Mouse (Mus musculus): Measurements from ENCODE around the gene Klk1b5. TPM values are rescaled to one million over a fixed set of nuclear protein-coding genes. Genes with fewer than 3 reads are reported as not detected.
"Not testable (repeated sequence)": the region's sequence is repeated elsewhere in the genome, so short reads cannot be mapped to it uniquely, and the experiment has no call there.

Klk1b5 gene
- polyA plus RNA-seq, 1 experiment from 2014 or later, result not detected

DNA sequence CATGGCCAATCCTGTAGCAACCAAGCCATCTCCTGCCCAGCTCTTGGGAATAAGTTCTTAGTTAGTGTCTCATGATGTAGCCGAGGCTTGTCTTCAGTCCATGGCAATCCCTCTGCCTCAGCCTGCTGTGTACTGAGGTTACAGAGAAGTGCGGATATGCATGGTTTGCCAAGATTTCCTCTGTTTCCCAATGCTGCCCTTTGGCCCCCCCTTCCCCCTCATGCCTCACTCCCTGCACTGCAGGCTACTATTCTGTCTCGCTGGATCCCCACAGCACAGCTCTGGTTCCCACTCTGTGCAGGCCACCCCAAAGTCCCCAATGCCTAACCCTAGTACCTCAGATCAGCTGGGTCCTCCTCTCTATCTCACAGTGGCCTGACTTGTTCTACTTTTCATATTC is 7.4 kb upstream of the Klk1b5 start:
- Histone ChIP-seq H3K27me3 (replicated peaks; ENCODE audit: control insufficient read depth, insufficient read depth, low read length) (no peaks in the 10 kb centered on the region), H3K4me1 (replicated peaks; ENCODE audit: control insufficient read depth, insufficient read depth, low read length) (no peaks in the 10 kb centered on the region), H3K4me2 (replicated peaks; ENCODE audit: low read depth) (no peak overlapping the region), H3K9ac (ENCODE audit: low read depth, low read length) (no peak overlapping the region), H3K4me3 (ENCODE audit: low read depth, low read length) (no peak overlapping the region), H3K9me3 (ENCODE audit: control insufficient read depth) (no peaks in the 10 kb centered on the region), H3K27ac (ENCODE audit: low read depth, low read length) (no peak overlapping the region), H3K36me3 (ENCODE audit: control insufficient read depth, insufficient read depth) (no peaks in the 10 kb centered on the region)
- 70% methylated on average over 3 of the region's 3 CpGs for WGBS
- no peak for TF ChIP-seq CTCF (IDR thresholded peaks at IDR 0.05; ENCODE audit: low read depth)
- no peak for ATAC-seq

DNA sequence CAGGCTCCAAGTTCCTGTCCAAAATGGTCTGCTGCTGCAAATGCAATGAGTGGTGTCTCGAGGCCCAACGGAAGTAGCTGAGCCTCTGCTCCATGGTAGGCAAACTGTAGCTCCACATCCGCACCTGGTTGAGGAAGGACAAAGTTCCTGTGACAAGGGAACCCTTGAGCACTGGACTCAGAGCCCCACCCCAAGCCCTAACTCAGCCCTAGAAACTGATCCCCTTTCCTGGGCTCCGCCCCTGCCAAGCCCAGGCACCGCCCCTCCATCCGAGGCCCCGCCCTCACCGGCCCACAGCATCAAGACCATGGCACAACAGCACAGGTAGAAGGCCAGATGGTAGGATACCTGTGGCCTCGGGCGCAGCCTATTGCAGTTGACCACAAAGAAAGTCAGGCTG is 5.9 kb downstream of the Klk1b5 start:
- WGBS, result 56% methylated on average over 8 of the region's 10 CpGs
- H3K4me3 ChIP-seq (ENCODE audit: low read depth, low read length); H3K9ac ChIP-seq (ENCODE audit: low read depth, low read length); H3K27me3 ChIP-seq (replicated peaks; ENCODE audit: control insufficient read depth, insufficient read depth, low read length); H3K36me3 ChIP-seq (ENCODE audit: control insufficient read depth, insufficient read depth); H3K4me1 ChIP-seq (replicated peaks; ENCODE audit: control insufficient read depth, insufficient read depth, low read length); H3K9me3 ChIP-seq (ENCODE audit: control insufficient read depth); H3K4me2 ChIP-seq (replicated peaks; ENCODE audit: low read depth); H3K27ac ChIP-seq (ENCODE audit: low read depth, low read length): not testable (repeated sequence)
- ATAC-seq, result peak; percentile 39; the same call in 1 of the 2 replicates

DNA sequence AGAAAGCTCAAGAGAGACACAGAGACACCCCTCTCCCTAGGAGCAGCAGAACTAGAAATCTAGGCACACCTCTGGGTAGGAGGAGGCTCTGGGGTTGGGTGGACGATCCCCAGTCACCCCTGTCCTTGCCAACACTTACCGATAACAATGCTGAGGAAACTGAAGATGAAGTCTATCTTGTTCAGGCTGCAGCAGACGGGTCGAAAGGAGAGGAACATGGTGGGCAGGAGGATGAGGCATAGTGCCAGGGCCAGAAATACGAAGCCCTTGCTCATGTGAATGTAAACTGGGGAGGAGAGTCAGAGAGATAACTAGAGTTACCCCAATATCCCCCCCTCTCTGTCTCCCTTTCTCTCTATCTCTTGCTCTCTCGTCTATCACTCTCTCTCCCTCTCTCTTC is 6.6 kb downstream of the Klk1b5 start:
- not testable (repeated sequence) for H3K27ac ChIP-seq (ENCODE audit: low read depth, low read length); ATAC-seq; H3K9me3 ChIP-seq (ENCODE audit: control insufficient read depth); H3K36me3 ChIP-seq (ENCODE audit: control insufficient read depth, insufficient read depth); H3K27me3 ChIP-seq (replicated peaks; ENCODE audit: control insufficient read depth, insufficient read depth, low read length); H3K9ac ChIP-seq (ENCODE audit: low read depth, low read length); H3K4me2 ChIP-seq (replicated peaks; ENCODE audit: low read depth); H3K4me3 ChIP-seq (ENCODE audit: low read depth, low read length); H3K4me1 ChIP-seq (replicated peaks; ENCODE audit: control insufficient read depth, insufficient read depth, low read length)
- 79% methylated on average over 6 of the region's 6 CpGs for WGBS

DNA sequence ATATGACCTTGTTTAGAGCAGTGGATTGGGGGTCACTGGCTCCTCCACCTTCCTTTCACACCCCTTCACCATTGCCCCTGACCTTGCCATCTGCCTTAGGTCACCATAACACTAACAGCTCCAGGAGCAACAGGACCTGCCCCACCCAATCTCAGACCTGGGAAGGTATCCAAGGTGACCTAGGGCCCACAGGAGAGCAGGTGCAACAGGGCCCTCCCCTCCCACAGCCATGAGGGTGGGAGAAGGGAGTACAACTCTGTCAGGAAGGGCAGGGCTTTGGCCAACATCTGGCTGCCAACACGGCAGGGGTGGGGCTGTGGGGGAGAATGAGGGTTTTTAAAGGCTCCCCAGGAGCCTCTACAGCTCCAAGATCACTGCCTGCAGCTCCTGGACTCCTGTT is 9.3 kb downstream of the Klk1b5 start, which contains the start of gene Klk1:
Gene Klk1, plus strand, starts transcription at position 285 of the 400 bp plus-strand sequence.
- Histone ChIP-seq H3K9ac (ENCODE audit: low read depth, low read length) (no peak within 1 kb of the TSS), H3K4me2 (replicated peaks; ENCODE audit: low read depth) (no peak within 1 kb of the TSS), H3K36me3 (ENCODE audit: control insufficient read depth, insufficient read depth) (no peaks in the 10 kb centered on the region), H3K27me3 (replicated peaks; ENCODE audit: control insufficient read depth, insufficient read depth, low read length) (no peaks in the 10 kb centered on the region), H3K4me3 (ENCODE audit: low read depth, low read length) (no peak within 1 kb of the TSS), H3K9me3 (ENCODE audit: control insufficient read depth) (no peaks in the 10 kb centered on the region), H3K4me1 (replicated peaks; ENCODE audit: control insufficient read depth, insufficient read depth, low read length) (no peaks in the 10 kb centered on the region), H3K27ac (ENCODE audit: low read depth, low read length) (no peak within 1 kb of the TSS)
- TF ChIP-seq CTCF (IDR thresholded peaks at IDR 0.05; ENCODE audit: low read depth), result no peak
- peak; percentile 63 for ATAC-seq
- WGBS, result 0% methylated on average over 1 of the region's 1 CpGs

DNA sequence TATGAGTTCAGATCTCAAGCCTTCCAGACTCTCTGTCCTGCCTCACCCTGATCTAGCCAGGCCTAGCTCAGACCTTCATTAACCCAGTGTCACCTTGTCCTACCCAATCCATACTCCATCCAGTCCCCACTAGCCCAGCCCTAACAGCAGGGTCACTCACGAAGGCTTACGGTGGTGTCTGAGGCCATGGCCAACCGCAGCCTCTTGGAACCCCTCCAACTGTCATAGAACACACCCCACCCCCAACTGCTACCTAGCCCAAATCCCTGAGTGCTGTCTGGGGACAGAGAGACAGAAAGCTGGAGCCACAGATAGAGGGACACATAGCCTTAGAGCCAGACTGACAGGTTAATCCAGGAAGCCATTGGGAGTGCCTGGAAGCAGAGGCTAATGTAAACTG is 20.2 kb downstream of the Klk1b5 start, which contains the start of gene Gm36864:
Gene Gm36864, plus strand, starts transcription at position 269 of the 400 bp plus-strand sequence.
- ATAC-seq, result no peak
- Histone ChIP-seq H3K4me1 (replicated peaks; ENCODE audit: control insufficient read depth, insufficient read depth, low read length) (no peaks in the 10 kb centered on the region), H3K9me3 (ENCODE audit: control insufficient read depth) (no peaks in the 10 kb centered on the region), H3K4me3 (ENCODE audit: low read depth, low read length) (no peak within 1 kb of the TSS), H3K9ac (ENCODE audit: low read depth, low read length) (no peak within 1 kb of the TSS), H3K27ac (ENCODE audit: low read depth, low read length) (no peak within 1 kb of the TSS), H3K4me2 (replicated peaks; ENCODE audit: low read depth) (no peak within 1 kb of the TSS), H3K27me3 (replicated peaks; ENCODE audit: control insufficient read depth, insufficient read depth, low read length) (no peaks in the 10 kb centered on the region), H3K36me3 (ENCODE audit: control insufficient read depth, insufficient read depth) (no peaks in the 10 kb centered on the region)
- 78% methylated on average over 3 of the region's 3 CpGs for WGBS
- TF ChIP-seq CTCF (IDR thresholded peaks at IDR 0.05; ENCODE audit: low read depth), result no peak

DNA sequence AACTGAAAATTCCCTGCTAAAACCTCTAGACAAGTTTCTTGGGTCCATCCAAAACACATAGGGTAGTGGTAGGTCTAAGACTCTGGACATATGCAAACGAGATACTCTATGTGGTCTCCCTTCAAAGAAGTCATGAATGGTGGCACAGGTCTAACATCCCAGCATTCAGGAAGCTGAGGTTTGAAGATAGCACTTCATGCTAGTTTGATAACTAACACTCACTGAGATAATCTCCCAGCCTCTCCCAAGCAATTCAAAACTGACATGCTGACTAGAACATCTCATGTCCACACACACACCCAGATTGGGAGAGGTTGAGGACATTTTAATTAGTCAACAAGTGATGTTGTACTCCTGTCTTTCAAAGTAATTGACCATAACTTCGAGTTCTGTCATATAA is 24.2 kb downstream of the Klk1b5 start:
- H3K9me3 ChIP-seq (ENCODE audit: control insufficient read depth), result no peaks in the 10 kb centered on the region
- 50% methylated on average over 2 of the region's 2 CpGs for WGBS
- no peaks in the 10 kb centered on the region for H3K36me3 ChIP-seq (ENCODE audit: control insufficient read depth, insufficient read depth)
- H3K27ac ChIP-seq (ENCODE audit: low read depth, low read length), result no peak overlapping the region
- no peak for ATAC-seq
- no peaks in the 10 kb centered on the region for H3K27me3 ChIP-seq (replicated peaks; ENCODE audit: control insufficient read depth, insufficient read depth, low read length)
- TF ChIP-seq CTCF (IDR thresholded peaks at IDR 0.05; ENCODE audit: low read depth), result no peak
- H3K4me1 ChIP-seq (replicated peaks; ENCODE audit: control insufficient read depth, insufficient read depth, low read length), result peaks cover under 1% of the 10 kb centered on the region; the same call in 1 of the 2 replicates
- H3K9ac ChIP-seq (ENCODE audit: low read depth, low read length), result no peak overlapping the region
- H3K4me2 ChIP-seq (replicated peaks; ENCODE audit: low read depth), result no peak overlapping the region
- no peak overlapping the region for H3K4me3 ChIP-seq (ENCODE audit: low read depth, low read length)

DNA sequence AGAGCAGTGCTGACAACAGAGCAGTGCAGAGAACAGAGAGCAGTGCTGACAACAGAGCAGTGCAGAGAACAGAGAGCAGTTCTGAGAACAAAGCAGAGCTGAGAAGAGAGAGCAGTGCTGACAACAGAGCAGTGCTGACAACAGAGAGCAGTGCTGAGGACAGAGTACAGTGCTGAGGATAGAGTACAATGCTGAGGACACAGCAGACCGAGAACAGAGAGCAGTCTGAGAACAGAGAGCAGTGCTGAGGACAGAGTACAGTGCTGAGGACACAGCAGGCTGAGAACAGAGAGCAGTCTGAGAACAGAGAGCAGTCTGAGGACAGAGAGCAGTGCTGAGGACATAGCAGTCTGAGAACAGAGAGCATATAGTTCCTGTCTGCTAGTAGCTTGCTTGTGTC is 25.0 kb downstream of the Klk1b5 start:
- H3K9me3 ChIP-seq (ENCODE audit: control insufficient read depth), result no peaks in the 10 kb centered on the region
- no peak for TF ChIP-seq CTCF (IDR thresholded peaks at IDR 0.05; ENCODE audit: low read depth)
- H3K4me1 ChIP-seq (replicated peaks; ENCODE audit: control insufficient read depth, insufficient read depth, low read length), result peaks cover 6% of the 10 kb centered on the region
- no peak overlapping the region for H3K4me3 ChIP-seq (ENCODE audit: low read depth, low read length)
- ATAC-seq, result no peak
- H3K27me3 ChIP-seq (replicated peaks; ENCODE audit: control insufficient read depth, insufficient read depth, low read length), result no peaks in the 10 kb centered on the region
- no peaks in the 10 kb centered on the region for H3K36me3 ChIP-seq (ENCODE audit: control insufficient read depth, insufficient read depth)
- no peak overlapping the region for H3K27ac ChIP-seq (ENCODE audit: low read depth, low read length)
- no peak overlapping the region for H3K9ac ChIP-seq (ENCODE audit: low read depth, low read length)
- WGBS, result 23% methylated on average over 1 of the region's 1 CpGs
- no peak overlapping the region for H3K4me2 ChIP-seq (replicated peaks; ENCODE audit: low read depth)
